In genomic region chr11:87527990-87528389, GRCm38 (mm10) we compare ENCODE assay signal across 13 mouse cellular contexts. TPM values are rescaled to one million over a fixed set of nuclear protein-coding genes. Genes with fewer than 3 reads are reported as not detected.
DNase-seq lines count a peak whose midpoint lies in the region; ATAC-seq and TF ChIP-seq lines count a peak whose summit lies in the region.
"Had no signal": no experiment of that assay in that cellular context is flagged by ENCODE, and none has a peak within 500 bp of the region (broad histone marks: within the 10 kb centered on the region; RNA-seq: fewer than 3 reads in every experiment).

No protein-coding gene starts in this region.

- no peak overlapping the region for H3K4me3 ChIP-seq in heart, adult 2 months
- H3K4me3 ChIP-seq in heart, embryonic 12.5 days: no peak overlapping the region
- H3K4me3 ChIP-seq in lung, embryonic 14.5 days (ENCODE audit: low read depth, low read length): no peak overlapping the region
- H3K4me3 ChIP-seq in E14TG2a.4 (replicated peaks; ENCODE audit: low read length): no peak overlapping the region
- H3K4me3 ChIP-seq: limb, embryonic 13.5 days; midbrain, embryonic 10.5 days; neural tube, embryonic 13.5 days had no signal

- no peak for DNase-seq in heart, adult 2 months
- DNase-seq in lung, embryonic 14.5 days: peak; percentile 13
- no peak for DNase-seq in lung, postnatal 25 days (ENCODE audit: low spot score)
- no peak for DNase-seq in layer of hippocampus, adult 11-12 months (ENCODE audit: low spot score)
- DNase-seq in urinary bladder, postnatal 36 days (ENCODE audit: low spot score in 2 of 2): no peak

- no peaks in the 10 kb centered on the region for H3K36me3 ChIP-seq in heart, adult 2 months (ENCODE audit: control insufficient read depth, insufficient read depth, low read length)
- H3K36me3 ChIP-seq in heart, embryonic 12.5 days: no peaks in the 10 kb centered on the region
- no peaks in the 10 kb centered on the region for H3K36me3 ChIP-seq in lung, embryonic 14.5 days (ENCODE audit: insufficient read depth)
- peaks cover 11% of the 10 kb centered on the region for H3K36me3 ChIP-seq in E14TG2a.4 (ENCODE audit: insufficient read depth, low read length)
- H3K36me3 ChIP-seq: limb, embryonic 13.5 days; midbrain, embryonic 10.5 days; neural tube, embryonic 13.5 days had no signal

- TF ChIP-seq EP300 in heart, adult 2 months (IDR thresholded peaks at IDR 0.05; ENCODE audit: insufficient read depth, low read depth, low read length): no peak

- no peak overlapping the region for H3K9ac ChIP-seq in heart, adult 2 months (ENCODE audit: low read depth, low read length)
- H3K9ac ChIP-seq in heart, embryonic 12.5 days: no peak overlapping the region
- no peak overlapping the region for H3K9ac ChIP-seq in lung, embryonic 14.5 days
- H3K9ac ChIP-seq: limb, embryonic 13.5 days; neural tube, embryonic 13.5 days had no signal

- H3K4me1 ChIP-seq in heart, adult 2 months (ENCODE audit: control insufficient read depth, insufficient read depth, low read length): no peaks in the 10 kb centered on the region; the same call in 1 of the 2 replicates
- 0 out of 2 replicates have a peak, but pooled peaks cover 10% of the 10 kb centered on the region for H3K4me1 ChIP-seq in heart, embryonic 12.5 days (replicated peaks)
- no peaks in the 10 kb centered on the region for H3K4me1 ChIP-seq in lung, embryonic 14.5 days (ENCODE audit: insufficient read depth)
- H3K4me1 ChIP-seq in E14TG2a.4 (replicated peaks; ENCODE audit: low read depth, low read length): peaks cover 30% of the 10 kb centered on the region

- WGBS in heart, adult 2 months: 68% methylated on average over 4 of the region's 4 CpGs
- WGBS in heart, embryonic 12.5 days: 54% methylated on average over 4 of the region's 4 CpGs
- WGBS in lung, embryonic 14.5 days: 50% methylated on average over 4 of the region's 4 CpGs

- H3K27me3 ChIP-seq in heart, adult 2 months (ENCODE audit: control insufficient read depth, insufficient read depth, low read length): no peaks in the 10 kb centered on the region
- H3K27me3 ChIP-seq in heart, embryonic 12.5 days (replicated peaks): no peaks in the 10 kb centered on the region
- H3K27me3 ChIP-seq in lung, embryonic 14.5 days (ENCODE audit: insufficient read depth, low read length): no peaks in the 10 kb centered on the region
- H3K27me3 ChIP-seq in E14TG2a.4 (ENCODE audit: insufficient read depth, low read length): no peaks in the 10 kb centered on the region
- H3K27me3 ChIP-seq: limb, embryonic 13.5 days; neural tube, embryonic 13.5 days had no signal

- no peak for TF ChIP-seq POLR2A in heart, adult 2 months (IDR thresholded peaks at IDR 0.05; ENCODE audit: insufficient read depth, low read depth, low read length)

- H3K4me2 ChIP-seq in heart, embryonic 12.5 days: no peak overlapping the region
- H3K4me2 ChIP-seq in lung, embryonic 14.5 days: no peak overlapping the region
- H3K4me2 ChIP-seq: limb, embryonic 13.5 days; neural tube, embryonic 13.5 days had no signal

- peak; percentile 46 for TF ChIP-seq CTCF in heart, adult 2 months (IDR thresholded peaks at IDR 0.05)
- TF ChIP-seq CTCF in lung, embryonic 14.5 days (IDR thresholded peaks at IDR 0.05; ENCODE audit: low read depth): peak; percentile 36
- TF ChIP-seq CTCF in E14TG2a.4 (conservative IDR thresholded peaks at IDR 0.05; ENCODE audit: low read length): peak; percentile 82

- no peak overlapping the region for H3K27ac ChIP-seq in heart, adult 2 months
- H3K27ac ChIP-seq in heart, embryonic 12.5 days (ENCODE audit: poor library complexity, severe bottlenecking): no peak overlapping the region
- no peak overlapping the region for H3K27ac ChIP-seq in lung, embryonic 14.5 days (ENCODE audit: low read depth)
- H3K27ac ChIP-seq: limb, embryonic 13.5 days; midbrain, embryonic 10.5 days; neural tube, embryonic 13.5 days had no signal

- H3K79me2 ChIP-seq in heart, adult 2 months (replicated peaks; ENCODE audit: control insufficient read depth, insufficient read depth, low read length): no peaks in the 10 kb centered on the region

- ATAC-seq in heart, embryonic 12.5 days (ENCODE audit: insufficient number of reproducible peaks, low FRiP score): no peak
- ATAC-seq in lung, embryonic 14.5 days (ENCODE audit: insufficient read depth): no peak
- peak; percentile 57 for ATAC-seq in megakaryocyte, adult 5-6 weeks (ENCODE audit: poor library complexity, severe bottlenecking)

- H3K9me3 ChIP-seq in heart, embryonic 12.5 days (replicated peaks): no peaks in the 10 kb centered on the region
- H3K9me3 ChIP-seq in lung, embryonic 14.5 days (ENCODE audit: low read depth, low read length): no peaks in the 10 kb centered on the region
- H3K9me3 ChIP-seq in E14TG2a.4 (ENCODE audit: low read length): no peaks in the 10 kb centered on the region
- H3K9me3 ChIP-seq: limb, embryonic 13.5 days; midbrain, embryonic 10.5 days; neural tube, embryonic 13.5 days had no signal

- intact Hi-C loops in heart, adult 2 months (cut with DNase I): no loop called here

RNA-seq across cellular contexts. Expression of gene Gm11492, which starts 38.5 kb away (rescaled TPM):
- total RNA-seq in heart, adult 2 months (2021): not detected
- 0.04 TPM in 1 of 2 replicates, not detected in the other for polyA plus RNA-seq in heart, adult 2 months (2012; rRNA removed)
- polyA plus RNA-seq in heart, embryonic 12.5 days (2016; fragmentation: Nextera tagmentation; extraction: Ambion mirVana): not detected in 2 replicates
- polyA plus RNA-seq in lung, embryonic 14.5 days (2014; fragmentation: Nextera tagmentation; extraction: Ambion mirVana): not detected in 2 replicates
- not detected in 2 replicates for total RNA-seq in megakaryocyte, adult 5-6 weeks (2015)
- not detected in 2 replicates for total RNA-seq in megakaryocyte, adult 5-6 weeks (2017)
- total RNA-seq: gastrocnemius, adult 18-20 months had no signal
- polyA plus RNA-seq: heart, embryonic 16.5 days; limb, embryonic 13.5 days; midbrain, embryonic 10.5 days; neural tube, embryonic 13.5 days had no signal

RNA-seq across cellular contexts. Expression of gene Sept4, which starts 40.7 kb away (rescaled TPM):
- total RNA-seq in heart, adult 2 months (2021): 10 to 100 TPM; 36.7 to 38.6 TPM
- polyA plus RNA-seq in heart, adult 2 months (2012; rRNA removed): 39.9 and 54.4 TPM in 2 replicates
- polyA plus RNA-seq in heart, embryonic 12.5 days (2016; fragmentation: Nextera tagmentation; extraction: Ambion mirVana): 10.5 and 11.6 TPM in 2 replicates
- 48.5 TPM in 2 replicates for polyA plus RNA-seq in lung, embryonic 14.5 days (2014; fragmentation: Nextera tagmentation; extraction: Ambion mirVana)
- total RNA-seq in megakaryocyte, adult 5-6 weeks (2015): 1.0 TPM in 1 of 2 replicates, not detected in the other
- 0.26 and 4.6 TPM in 2 replicates for total RNA-seq in megakaryocyte, adult 5-6 weeks (2017)
